Mouse (Mus musculus): ENCODE data around the gene Aloxe3. TPM values are rescaled to one million over a fixed set of nuclear protein-coding genes. Genes with fewer than 3 reads are reported as not detected.

The Aloxe3 gene
- polyA plus RNA-seq, 1 experiment: not detected

- no peak overlapping the region for H3K27ac ChIP-seq (ENCODE audit: insufficient read depth, low read depth, low read length)
- H3K4me1 ChIP-seq (ENCODE audit: control insufficient read depth, insufficient read depth, low read length): peaks cover 19% of the 10 kb centered on the region
- TF ChIP-seq CTCF (IDR thresholded peaks at IDR 0.05; ENCODE audit: low read depth, low read length): no peak
- no peak for TF ChIP-seq POLR2A (IDR thresholded peaks at IDR 0.05; ENCODE audit: borderline replicate concordance, low read depth, low read length)
- peak overlapping the region; percentile 79 for H3K4me3 ChIP-seq (ENCODE audit: insufficient read depth, low read length)
Observed at GRCm38 (mm10) chr11:69123056-69123692, 2.5 kb upstream of the Aloxe3 start.

DNA sequence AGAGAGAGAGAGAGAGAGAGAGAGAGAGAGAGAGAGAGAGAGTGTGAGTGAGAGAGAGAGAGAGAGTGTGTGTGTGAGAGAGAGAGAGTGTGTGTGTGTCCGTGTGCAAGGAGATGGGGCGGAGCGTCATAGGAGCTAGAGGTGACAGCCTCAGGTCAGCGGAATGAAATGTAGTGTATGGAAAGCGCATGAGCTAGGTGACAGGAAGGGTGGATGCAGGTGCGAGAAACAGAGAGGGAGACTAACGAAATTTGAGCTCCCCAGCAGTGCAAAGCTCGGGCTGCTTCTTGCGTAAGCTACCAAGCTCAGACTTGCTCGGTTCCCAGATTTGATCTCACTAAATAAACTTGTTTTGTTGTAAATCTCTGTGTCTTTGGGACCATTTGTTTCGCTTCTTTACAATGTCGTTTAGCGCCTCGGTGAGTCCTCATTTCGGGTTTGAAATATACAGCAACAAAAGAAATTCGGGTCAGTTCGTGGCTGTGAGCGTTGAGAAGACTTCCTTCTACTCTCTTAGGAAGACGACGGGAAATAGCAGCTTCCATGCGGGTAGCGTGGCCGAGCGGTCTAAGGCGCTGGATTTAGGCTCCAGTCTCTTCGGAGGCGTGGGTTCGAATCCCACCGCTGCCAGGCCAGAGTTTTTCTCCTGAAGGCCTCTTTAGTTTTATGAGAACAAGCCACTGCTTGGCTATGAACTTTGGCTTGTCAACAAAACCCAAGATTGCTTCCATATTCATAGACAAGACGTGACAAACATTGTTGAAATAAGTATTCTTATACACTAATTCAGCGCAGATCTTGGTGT, 1.8 kb upstream of the Aloxe3 start:
- Histone ChIP-seq H3K4me3 (ENCODE audit: insufficient read depth, low read length) (peak overlapping the region; percentile 79), H3K4me1 (ENCODE audit: control insufficient read depth, insufficient read depth, low read length) (peaks cover 18% of the 10 kb centered on the region), H3K27ac (ENCODE audit: insufficient read depth, low read depth, low read length) (peak overlapping the region; percentile 64)
- TF ChIP-seq POLR2A (IDR thresholded peaks at IDR 0.05; ENCODE audit: borderline replicate concordance, low read depth, low read length) (no peak), CTCF (IDR thresholded peaks at IDR 0.05; ENCODE audit: low read depth, low read length) (no peak)

DNA sequence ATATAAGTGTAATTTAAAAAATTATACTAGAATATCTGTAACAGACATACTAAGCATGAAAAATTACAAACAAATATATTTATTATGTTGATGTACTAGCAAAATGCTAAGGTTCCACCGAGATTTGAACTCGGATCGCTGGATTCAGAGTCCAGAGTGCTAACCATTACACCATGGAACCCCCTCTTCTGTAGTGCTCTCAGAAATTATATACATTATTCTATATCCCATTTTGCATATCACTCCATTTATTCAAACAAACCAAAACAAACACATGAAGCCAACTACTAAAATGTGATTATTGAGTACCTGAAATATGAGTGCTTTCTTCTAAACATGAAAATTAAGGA, 1.2 kb upstream of the Aloxe3 start:
- Histone ChIP-seq H3K27ac (ENCODE audit: insufficient read depth, low read depth, low read length) (no peak overlapping the region), H3K4me1 (ENCODE audit: control insufficient read depth, insufficient read depth, low read length) (peaks cover 16% of the 10 kb centered on the region), H3K4me3 (ENCODE audit: insufficient read depth, low read length) (no peak overlapping the region)
- TF ChIP-seq POLR2A (IDR thresholded peaks at IDR 0.05; ENCODE audit: borderline replicate concordance, low read depth, low read length) (no peak), CTCF (IDR thresholded peaks at IDR 0.05; ENCODE audit: low read depth, low read length) (no peak)

GRCm38 (mm10) chr11:69125041-69125851, 450 bp upstream of the Aloxe3 start:
- peak; percentile 69 for TF ChIP-seq CTCF (IDR thresholded peaks at IDR 0.05; ENCODE audit: low read depth, low read length)
- TF ChIP-seq POLR2A (IDR thresholded peaks at IDR 0.05; ENCODE audit: borderline replicate concordance, low read depth, low read length): no peak
- Histone ChIP-seq H3K4me3 (ENCODE audit: insufficient read depth, low read length) (peak overlapping the region; percentile 56), H3K4me1 (ENCODE audit: control insufficient read depth, insufficient read depth, low read length) (peaks cover 15% of the 10 kb centered on the region), H3K27ac (ENCODE audit: insufficient read depth, low read depth, low read length) (no peak overlapping the region)

- peaks cover 12% of the 10 kb centered on the region for H3K4me1 ChIP-seq (ENCODE audit: control insufficient read depth, insufficient read depth, low read length)
- TF ChIP-seq CTCF (IDR thresholded peaks at IDR 0.05; ENCODE audit: low read depth, low read length): no peak; the same call in 1 of the 2 replicates
- no peak for TF ChIP-seq POLR2A (IDR thresholded peaks at IDR 0.05; ENCODE audit: borderline replicate concordance, low read depth, low read length)
- peak overlapping the region; percentile 56 for H3K4me3 ChIP-seq (ENCODE audit: insufficient read depth, low read length)
- H3K27ac ChIP-seq (ENCODE audit: insufficient read depth, low read depth, low read length): no peak overlapping the region
Observed at GRCm38 (mm10) chr11:69125919-69126705, 416 bp downstream of the Aloxe3 start.

DNA sequence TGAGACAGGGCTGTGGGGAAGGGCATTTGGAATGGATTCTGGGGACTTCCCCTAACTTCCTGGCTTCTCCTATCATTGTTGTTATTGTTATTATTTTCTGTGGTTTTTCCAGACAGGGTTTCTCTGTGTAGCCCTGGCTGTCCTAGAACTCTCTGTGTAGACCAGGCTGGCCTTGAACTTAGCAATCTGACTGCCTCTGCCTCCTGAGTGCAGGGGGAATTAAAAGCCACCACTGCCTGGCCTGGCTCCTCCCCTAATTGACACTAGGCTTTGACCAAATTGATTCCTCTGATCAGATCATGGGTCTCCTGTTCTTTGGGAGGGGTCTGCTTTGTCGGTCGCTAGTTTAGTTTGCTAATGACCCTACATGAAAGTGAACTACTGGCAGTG, 1.0 kb downstream of the Aloxe3 start:
- H3K4me3 ChIP-seq (ENCODE audit: insufficient read depth, low read length): no peak overlapping the region
- H3K27ac ChIP-seq (ENCODE audit: insufficient read depth, low read depth, low read length): no peak overlapping the region
- no peak for TF ChIP-seq CTCF (IDR thresholded peaks at IDR 0.05; ENCODE audit: low read depth, low read length)
- TF ChIP-seq POLR2A (IDR thresholded peaks at IDR 0.05; ENCODE audit: borderline replicate concordance, low read depth, low read length): no peak

DNA sequence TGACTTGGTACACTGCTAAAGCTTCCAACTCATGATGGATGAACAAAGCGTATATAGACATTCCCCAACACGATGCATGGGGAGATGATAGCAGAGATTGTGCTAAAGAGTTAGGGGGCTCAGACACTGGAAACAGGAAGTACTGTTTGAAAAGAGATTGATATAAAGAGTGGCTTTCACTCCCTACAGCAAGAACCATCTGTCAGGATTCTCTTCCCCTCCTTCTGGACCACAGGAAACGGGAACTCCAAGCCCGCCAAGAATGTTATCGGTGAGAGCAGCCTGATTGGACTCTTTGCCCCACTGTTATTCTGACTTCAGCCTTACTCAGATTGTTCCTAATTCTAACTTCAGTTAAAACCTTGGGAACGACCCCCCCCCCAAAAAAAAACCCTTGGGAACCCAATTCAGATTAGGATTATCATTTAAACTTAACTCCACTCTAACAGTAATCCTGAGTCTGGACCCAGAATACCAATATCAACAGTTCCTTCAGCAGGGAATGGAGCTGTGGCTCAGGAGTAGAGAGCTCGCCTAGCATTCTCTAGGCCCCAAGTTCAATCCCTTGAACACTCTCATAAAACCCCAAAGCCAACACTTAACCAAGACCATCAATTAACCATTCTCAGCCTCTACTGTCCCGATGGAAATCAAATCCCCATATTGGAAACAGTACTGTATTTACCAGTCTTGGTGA, 2.9 kb downstream of the Aloxe3 start:
- no peak for TF ChIP-seq POLR2A (IDR thresholded peaks at IDR 0.05; ENCODE audit: borderline replicate concordance, low read depth, low read length)
- TF ChIP-seq CTCF (IDR thresholded peaks at IDR 0.05; ENCODE audit: low read depth, low read length): no peak
- no peak overlapping the region for H3K27ac ChIP-seq (ENCODE audit: insufficient read depth, low read depth, low read length)
- peaks cover 12% of the 10 kb centered on the region for H3K4me1 ChIP-seq (ENCODE audit: control insufficient read depth, insufficient read depth, low read length)
- H3K4me3 ChIP-seq (ENCODE audit: insufficient read depth, low read length): no peak overlapping the region

More for the DNA sequence above, 1.0 kb downstream of the Aloxe3 start:
- H3K4me1 ChIP-seq (ENCODE audit: control insufficient read depth, insufficient read depth, low read length): peaks cover 12% of the 10 kb centered on the region

DNA sequence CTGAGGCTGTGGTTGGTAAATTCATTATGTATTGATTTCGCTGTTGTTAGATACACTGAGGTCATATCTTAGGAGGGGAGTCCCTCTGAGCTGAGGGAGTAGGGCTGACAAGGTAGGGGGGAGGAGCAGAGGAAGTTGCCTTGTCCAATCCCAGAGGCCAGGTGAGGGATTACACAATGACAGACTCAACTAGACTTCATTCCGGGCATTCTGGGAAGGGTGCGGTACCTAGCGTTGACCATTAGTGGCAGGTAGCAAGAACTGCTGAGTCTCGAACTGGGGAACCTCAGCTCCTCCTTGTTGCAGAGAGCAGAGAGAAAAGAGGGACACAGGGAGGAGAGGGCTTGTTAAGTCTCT, 7.8 kb downstream of the Aloxe3 start:
- Histone ChIP-seq H3K27ac (ENCODE audit: insufficient read depth, low read depth, low read length) (no peak overlapping the region), H3K4me1 (ENCODE audit: control insufficient read depth, insufficient read depth, low read length) (peaks cover 25% of the 10 kb centered on the region), H3K4me3 (ENCODE audit: insufficient read depth, low read length) (no peak overlapping the region)
- TF ChIP-seq CTCF (IDR thresholded peaks at IDR 0.05; ENCODE audit: low read depth, low read length) (no peak), POLR2A (IDR thresholded peaks at IDR 0.05; ENCODE audit: borderline replicate concordance, low read depth, low read length) (no peak)
